Mouse (Mus musculus) forebrain, embryonic 11.5 days (tissue): ENCODE results near the gene Gpatch1. TPM values are rescaled to one million over a fixed set of nuclear protein-coding genes. Genes with fewer than 3 reads are reported as not detected.

Experiments
- ATAC-seq: fragments of 200-750 bp; cut with Nextera tagmentation; replicated peaks from 2 replicates; pipeline ENCODE4 v1.8.0; 2017; ENCODE audit warnings: moderate TSS enrichment; ENCODE audit not compliant: low FRiP score
- DNase-seq: peaks from one replicate; pipeline ENCODE4 v3.0.0-alpha.2; 2017; ENCODE audit warnings: low spot score
- H3K27ac ChIP-seq: fragments of 300-500 bp; sonication (generic); 2 replicates; pipeline ENCODE4 v1.5.1; 2014; ENCODE audit warnings: low read depth, low read length
- H3K27me3 ChIP-seq: fragments of 300-500 bp; sonication (generic); 2 replicates; pipeline ENCODE4 v1.6.1; 2014; ENCODE audit warnings: mild to moderate bottlenecking, low read length, mixed read lengths; ENCODE audit not compliant: control insufficient read depth, insufficient read depth
- H3K36me3 ChIP-seq: fragments of 300-500 bp; sonication (generic); 2 replicates; pipeline ENCODE4 v1.6.1; 2014; ENCODE audit warnings: mild to moderate bottlenecking, low read length, moderate library complexity, mixed read lengths; ENCODE audit not compliant: control insufficient read depth, insufficient read depth
- H3K4me1 ChIP-seq: fragments of 300-500 bp; sonication (generic); replicated peaks from 2 replicates; pipeline ENCODE4 v1.6.1; 2014; ENCODE audit warnings: low read length, mixed read lengths; ENCODE audit not compliant: control insufficient read depth, insufficient read depth
- H3K4me2 ChIP-seq: fragments of 300-500 bp; sonication (generic); 2 replicates; pipeline ENCODE4 v1.6.1; 2014; ENCODE audit warnings: low read depth, mild to moderate bottlenecking, low read length, moderate library complexity, mixed read lengths; ENCODE audit not compliant: severe bottlenecking
- H3K4me3 ChIP-seq: fragments of 300-500 bp; sonication (generic); 2 replicates; pipeline ENCODE4 v1.5.1; 2014; ENCODE audit warnings: low read depth, low read length
- H3K9ac ChIP-seq: fragments of 300-500 bp; sonication (generic); 2 replicates; pipeline ENCODE4 v1.6.1; 2014; ENCODE audit warnings: low read length
- H3K9me3 ChIP-seq: fragments of 300-500 bp; sonication (generic); 2 replicates; pipeline ENCODE4 v1.6.1; 2016; ENCODE audit warnings: low read length, mixed read lengths; ENCODE audit not compliant: control insufficient read depth
- WGBS: fragments of 180-500 bp; shearing (Covaris S2); extraction: QIAGEN DNeasy Blood & Tissue Kit; methylation state at CpG from one replicate; pipeline ENCODE4 v1.1.7; 2014; 5-methylcytosine and 5-hydroxymethylcytosine counted together
- polyA plus RNA-seq: library from polyadenylated mRNA; unstranded; fragments of >200 nt; fragmentation: Nextera tagmentation; extraction: Ambion mirVana; gene quantifications from 2 replicates; pipeline ENCODE4 v1.2.1, GENCODE M21; 2014

The Gpatch1 gene
- 19.5 and 19.7 TPM in 2 replicates for polyA plus RNA-seq

DNA sequence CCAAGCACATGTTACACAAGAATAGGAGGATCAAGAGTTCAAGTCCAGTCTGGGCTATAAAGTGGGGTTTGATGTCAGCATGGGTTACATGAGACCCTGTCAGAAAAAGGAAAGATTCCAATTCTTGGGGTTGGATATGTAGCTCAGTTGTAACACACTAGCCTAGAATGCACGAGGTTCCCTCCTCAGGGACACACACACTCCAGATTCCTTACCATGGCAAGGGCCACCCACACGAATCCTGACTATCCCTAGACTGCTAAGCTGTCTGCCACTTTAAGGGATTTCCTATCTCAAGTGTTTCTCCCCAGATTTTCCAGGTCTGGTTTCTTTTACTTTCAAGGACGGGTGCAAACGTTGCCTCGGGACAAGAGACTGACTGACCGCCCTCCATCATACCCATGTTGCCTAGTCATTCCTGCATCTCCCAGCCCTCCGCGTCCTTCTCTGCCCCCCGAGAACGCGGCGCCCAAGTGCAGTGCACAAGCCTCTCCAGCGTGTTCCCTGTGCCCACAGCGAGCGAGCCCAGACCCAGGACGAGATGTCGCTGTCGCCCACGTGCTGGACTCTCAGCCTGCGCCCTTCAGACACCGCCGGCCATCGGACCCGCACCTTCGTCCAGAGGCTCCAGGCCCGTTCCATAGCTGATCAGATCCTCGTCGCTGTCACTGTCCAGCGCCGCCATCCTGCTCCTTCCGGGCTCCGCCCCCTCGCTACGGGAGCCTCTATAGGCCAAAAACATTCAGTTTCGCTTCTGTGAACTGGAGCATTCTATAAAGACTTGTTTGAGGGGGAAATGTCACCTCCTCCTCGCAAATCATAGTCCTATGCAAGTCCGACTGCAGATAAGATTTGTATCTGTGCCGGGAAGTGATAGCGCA lies at the start of gene Gpatch1:
Gene Gpatch1, minus strand, starts transcription at position 712 of the 881 bp plus-strand sequence.
- H3K27ac ChIP-seq: no peak within 1 kb of the TSS
- H3K36me3 ChIP-seq: no peaks in the 10 kb centered on the region
- no peaks in the 10 kb centered on the region for H3K27me3 ChIP-seq
- H3K9me3 ChIP-seq: no peaks in the 10 kb centered on the region
- H3K4me1 ChIP-seq: peaks cover 5% of the 10 kb centered on the region; the same call in 1 of the 2 replicates
- peak within 1 kb of the TSS; percentile 87 for H3K4me3 ChIP-seq
- peak within 1 kb of the TSS; percentile 77 for H3K9ac ChIP-seq
- DNase-seq (peak; percentile 90), ATAC-seq (peak; percentile 83)
- H3K4me2 ChIP-seq: peak within 1 kb of the TSS; percentile 79
- WGBS: 2% methylated on average over 39 of the region's 39 CpGs

GRCm38 (mm10) chr7:35365161-35365910 lies 47.1 kb upstream of the Gpatch1 start:
- no peak for ATAC-seq
- DNase-seq: no peak
- H3K9ac ChIP-seq: no peak overlapping the region

GRCm38 (mm10) chr7:35362868-35363267 lies 44.6 kb upstream of the Gpatch1 start:
- no peaks in the 10 kb centered on the region for H3K27me3 ChIP-seq
- no peaks in the 10 kb centered on the region for H3K4me1 ChIP-seq
- ATAC-seq (no peak), DNase-seq (no peak)
- no peaks in the 10 kb centered on the region for H3K9me3 ChIP-seq
- WGBS: 83% methylated on average over 5 of the region's 5 CpGs
- H3K27ac ChIP-seq: no peak overlapping the region
- no peak overlapping the region for H3K9ac ChIP-seq
- H3K36me3 ChIP-seq: no peaks in the 10 kb centered on the region
- H3K4me2 ChIP-seq: no peak overlapping the region
- no peak overlapping the region for H3K4me3 ChIP-seq

More at GRCm38 (mm10) chr7:35365161-35365910, 47.1 kb upstream of the Gpatch1 start:
- Histone ChIP-seq H3K4me3 (no peak overlapping the region), H3K4me2 (no peak overlapping the region), H3K27me3 (no peaks in the 10 kb centered on the region), H3K4me1 (no peaks in the 10 kb centered on the region), H3K9me3 (no peaks in the 10 kb centered on the region; the same call in 1 of the 2 replicates), H3K27ac (no peak overlapping the region), H3K36me3 (no peaks in the 10 kb centered on the region)
- WGBS: 80% methylated on average over 12 of the region's 12 CpGs

DNA sequence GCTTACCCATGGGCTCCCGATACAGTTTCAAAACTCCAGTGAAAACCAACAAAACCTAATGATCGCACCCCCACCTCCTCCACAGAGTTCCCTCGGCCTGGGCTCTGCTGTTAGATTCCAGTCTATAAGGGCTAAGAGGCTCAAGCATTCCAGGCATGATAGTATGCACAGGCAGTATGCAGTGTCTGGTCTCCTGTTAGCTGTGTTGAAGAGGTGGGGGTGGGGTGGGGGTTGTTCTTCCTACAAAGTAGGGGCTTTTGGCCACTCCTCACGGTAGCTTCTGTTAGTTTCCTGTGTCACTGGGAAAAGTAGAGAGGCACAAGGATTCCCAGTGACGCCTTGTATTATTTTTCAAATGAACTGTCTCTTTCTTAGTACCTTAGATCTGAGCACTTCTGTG lies 44.0 kb upstream of the Gpatch1 start:
- no peaks in the 10 kb centered on the region for H3K4me1 ChIP-seq
- no peak overlapping the region for H3K4me3 ChIP-seq
- H3K36me3 ChIP-seq: no peaks in the 10 kb centered on the region
- H3K4me2 ChIP-seq: no peak overlapping the region
- DNase-seq (no peak), ATAC-seq (no peak)
- no peaks in the 10 kb centered on the region for H3K9me3 ChIP-seq
- H3K9ac ChIP-seq: no peak overlapping the region
- H3K27me3 ChIP-seq: no peaks in the 10 kb centered on the region
- no peak overlapping the region for H3K27ac ChIP-seq
- WGBS: 76% methylated on average over 5 of the region's 5 CpGs

GRCm38 (mm10) chr7:35357621-35358020 lies 39.4 kb upstream of the Gpatch1 start:
- Histone ChIP-seq H3K4me1 (no peaks in the 10 kb centered on the region), H3K9me3 (no peaks in the 10 kb centered on the region), H3K36me3 (no peaks in the 10 kb centered on the region), H3K9ac (no peak overlapping the region), H3K27me3 (no peaks in the 10 kb centered on the region), H3K4me2 (no peak overlapping the region), H3K27ac (no peak overlapping the region), H3K4me3 (no peak overlapping the region)
- DNase-seq (no peak), ATAC-seq (no peak)
- WGBS: 91% methylated on average over 12 of the region's 12 CpGs

GRCm38 (mm10) chr7:35355303-35355872 lies 37.1 kb upstream of the Gpatch1 start:
- 87% methylated on average over 5 of the region's 5 CpGs for WGBS
- Histone ChIP-seq H3K4me3 (no peak overlapping the region), H3K9ac (no peak overlapping the region), H3K4me1 (no peaks in the 10 kb centered on the region), H3K9me3 (no peaks in the 10 kb centered on the region), H3K27me3 (no peaks in the 10 kb centered on the region), H3K4me2 (no peak overlapping the region), H3K36me3 (no peaks in the 10 kb centered on the region), H3K27ac (no peak overlapping the region)
- ATAC-seq: no peak
- DNase-seq: no peak

- Histone ChIP-seq H3K36me3 (no peaks in the 10 kb centered on the region), H3K4me2 (no peak overlapping the region), H3K27ac (no peak overlapping the region), H3K4me3 (no peak overlapping the region), H3K9ac (no peak overlapping the region), H3K9me3 (no peaks in the 10 kb centered on the region), H3K4me1 (no peaks in the 10 kb centered on the region), H3K27me3 (no peaks in the 10 kb centered on the region)
- 97% methylated on average over 15 of the region's 15 CpGs for WGBS
- DNase-seq (no peak), ATAC-seq (no peak)
These were observed 35.1 kb upstream of the Gpatch1 start for GRCm38 (mm10) chr7:35353306-35353705.

DNA sequence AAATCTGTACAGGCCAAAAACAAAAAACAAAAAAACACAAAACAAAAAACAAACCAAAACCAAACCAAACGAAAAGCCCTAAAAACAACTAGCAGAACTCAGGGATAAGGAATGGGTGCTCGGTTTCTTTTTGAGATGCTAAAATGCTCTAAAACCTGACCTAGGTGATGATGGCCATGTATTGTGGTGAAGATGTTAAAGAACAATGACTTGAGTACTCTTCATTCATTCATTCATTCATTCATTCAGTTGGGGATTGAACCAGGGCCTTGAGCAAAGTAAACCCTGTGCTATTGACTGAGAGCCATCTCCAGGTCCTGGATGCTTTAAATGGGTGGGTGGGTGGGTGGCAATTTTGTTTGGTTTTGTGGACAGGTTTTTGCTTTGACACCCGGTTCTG lies 32.9 kb upstream of the Gpatch1 start:
- H3K4me2 ChIP-seq: no peak overlapping the region
- no peaks in the 10 kb centered on the region for H3K4me1 ChIP-seq
- no peak overlapping the region for H3K4me3 ChIP-seq
- no peak overlapping the region for H3K9ac ChIP-seq
- ATAC-seq (no peak), DNase-seq (no peak)
- H3K27ac ChIP-seq: no peak overlapping the region
- H3K27me3 ChIP-seq: no peaks in the 10 kb centered on the region
- H3K36me3 ChIP-seq: no peaks in the 10 kb centered on the region
- WGBS: 91% methylated on average over 3 of the region's 3 CpGs
- no peaks in the 10 kb centered on the region for H3K9me3 ChIP-seq
